Mouse (Mus musculus) lung, adult 18-20 months (tissue): ENCODE measurements around the gene 4930595D18Rik.

Experiments used
- DNase-seq, 2 experiments: peaks; one replicate each; pipeline ENCODE4 v3.0.0; 2022; ENCODE audit warnings: mixed read lengths in 2 of 2

4930595D18Rik gene

DNA sequence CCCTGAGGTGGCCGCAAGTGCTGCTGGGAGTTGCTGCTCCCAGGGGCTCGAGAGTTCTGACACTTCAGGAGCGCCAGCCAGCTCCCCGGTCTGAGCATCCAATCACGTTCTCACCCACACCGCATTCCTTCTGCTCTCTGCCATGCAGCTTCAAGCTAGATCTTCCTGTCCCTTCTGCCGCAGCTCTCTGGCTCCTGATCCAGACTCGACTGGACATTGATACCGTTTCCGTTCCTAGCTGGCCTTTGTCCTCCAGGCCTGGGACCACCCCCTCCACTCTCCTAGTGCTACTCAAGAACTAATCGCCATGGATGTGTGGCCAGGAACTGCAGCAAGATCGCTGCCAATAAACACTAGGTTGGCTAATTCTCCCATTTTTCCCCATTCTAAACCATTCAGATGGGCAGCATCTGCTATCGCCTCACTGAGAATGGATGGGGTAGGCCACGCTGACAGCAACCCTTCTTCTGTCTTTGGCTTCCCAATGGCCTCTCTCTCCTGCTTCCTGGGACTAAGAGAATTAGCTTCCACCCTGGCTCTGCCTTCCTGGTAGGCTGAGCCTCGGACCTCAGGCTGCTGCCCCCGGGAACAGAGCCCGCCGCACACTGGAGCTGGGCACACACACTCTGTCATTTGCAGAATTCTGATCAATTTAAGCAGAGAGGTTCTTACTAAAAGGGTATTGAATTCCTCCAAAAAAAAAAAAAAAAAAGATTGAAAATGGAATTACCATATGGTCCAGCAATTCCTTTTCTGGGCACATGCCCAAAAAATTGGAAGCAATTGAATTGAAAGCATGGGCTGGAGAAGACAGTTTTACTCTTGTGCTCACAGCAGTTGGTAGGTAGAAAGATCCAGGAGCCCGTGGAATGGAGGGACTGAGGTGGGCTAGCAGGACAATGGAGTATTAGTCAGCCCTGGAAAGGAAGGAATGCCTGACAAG is 49.2 kb downstream of the 4930595D18Rik start:
- DNase-seq: peak; percentile 17 to 24

- DNase-seq: no peak
These were observed 50.1 kb downstream of the 4930595D18Rik start for GRCm38 (mm10) chr12:111134169-111134568.

GRCm38 (mm10) chr12:111125666-111126065 is 58.6 kb downstream of the 4930595D18Rik start:
- no peak for DNase-seq

GRCm38 (mm10) chr12:111124601-111125260 is 59.6 kb downstream of the 4930595D18Rik start:
- DNase-seq: no peak

- DNase-seq: peak in 1 of 2 experiments; percentile 10
These were observed 61.9 kb downstream of the 4930595D18Rik start for GRCm38 (mm10) chr12:111122332-111122852.

GRCm38 (mm10) chr12:111120976-111121645 is 63.2 kb downstream of the 4930595D18Rik start:
- DNase-seq: no peak

DNA sequence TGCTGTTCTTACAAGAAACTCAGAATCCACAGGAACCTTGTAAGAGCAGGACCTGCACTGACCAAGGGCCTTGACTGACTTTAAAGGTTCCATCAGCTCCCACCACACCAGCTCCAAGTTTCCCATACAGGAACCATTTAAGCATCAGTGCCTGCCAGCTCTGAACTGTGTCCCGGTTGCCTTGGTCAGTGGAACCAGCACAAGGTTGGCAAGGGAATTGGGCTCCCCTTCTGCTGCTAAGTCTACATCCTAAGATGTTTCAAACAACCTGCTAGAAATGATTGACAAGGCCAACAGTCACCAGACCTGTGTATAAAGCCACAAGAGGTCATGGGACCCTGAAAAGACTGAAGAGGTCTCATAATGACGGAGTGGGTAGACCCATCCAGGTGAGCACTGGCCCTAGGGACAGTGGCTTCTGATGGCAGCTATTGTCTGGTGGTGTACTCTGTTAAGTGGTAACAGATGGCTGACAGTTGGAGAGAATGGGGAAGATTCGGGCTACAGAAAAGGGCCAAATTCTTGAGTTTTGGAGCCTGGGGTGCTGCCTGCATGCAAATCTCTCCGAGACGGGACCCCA is 64.7 kb downstream of the 4930595D18Rik start:
- DNase-seq: no peak

- DNase-seq: no peak
These were observed 69.7 kb downstream of the 4930595D18Rik start for GRCm38 (mm10) chr12:111114593-111114992.

DNA sequence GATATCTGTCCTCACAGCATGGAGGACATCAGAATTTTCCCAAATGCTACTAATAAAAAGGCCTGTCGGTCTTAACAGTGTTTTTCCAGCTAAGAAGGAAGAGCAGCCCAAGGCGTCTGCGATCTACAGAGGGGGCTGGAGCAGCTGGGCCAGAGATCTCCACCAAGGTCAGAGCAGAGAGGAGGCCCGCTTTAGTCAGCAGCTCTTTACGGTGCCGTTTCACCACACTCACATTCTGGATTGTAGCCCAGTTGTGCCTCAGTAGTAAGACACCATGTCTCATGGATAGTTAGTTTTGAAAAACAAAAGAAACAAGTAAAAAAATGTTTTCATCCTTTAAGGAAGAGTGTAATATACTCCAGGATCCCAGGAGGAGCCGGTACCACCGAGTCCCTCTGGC is 73.1 kb downstream of the 4930595D18Rik start:
- no peak for DNase-seq
